Mouse (Mus musculus) right cerebral cortex, postnatal 25 days (tissue): ENCODE results near the gene Sned1.
A peak's percentile ranks its signal among the peaks of the same experiment; 100 is the strongest.

Experiments used
- DNase-seq: peaks from one replicate; pipeline ENCODE4 v3.0.0; 2022

Gene Sned1

GRCm38 (mm10) chr1:93326446-93326845, 90.8 kb downstream of the Sned1 start:
- no peak for DNase-seq

- no peak for DNase-seq
Observed at GRCm38 (mm10) chr1:93334621-93335020, 99.0 kb downstream of the Sned1 start.

GRCm38 (mm10) chr1:93342648-93343503, 107.2 kb downstream of the Sned1 start, which contains the start of the genes Ppp1r7 and Pask:
Ppp1r7 (plus strand) TSS chr1:93342854.
Pask (minus strand) TSS chr1:93343482.
- DNase-seq = peak; percentile 91

GRCm38 (mm10) chr1:93343504-93344047, 107.9 kb downstream of the Sned1 start:
- peak; percentile 92 for DNase-seq

GRCm38 (mm10) chr1:93347176-93347575, 111.5 kb downstream of the Sned1 start:
- DNase-seq = no peak

GRCm38 (mm10) chr1:93349701-93350100, 114.1 kb downstream of the Sned1 start:
- no peak for DNase-seq
